Mouse (Mus musculus): ENCODE results near the gene Eif4a3.
"Not testable (repeated sequence)": the region's sequence is repeated elsewhere in the genome, so short reads cannot be mapped to it uniquely, and the experiment has no call there.

Gene Eif4a3

GRCm38 (mm10) chr11:119298917-119299316, 972 bp downstream of the Eif4a3 start:
- no peak for DNase-seq (ENCODE audit: low spot score)

GRCm38 (mm10) chr11:119297996-119298395, 1.9 kb downstream of the Eif4a3 start:
- no peak for DNase-seq (ENCODE audit: low spot score)

GRCm38 (mm10) chr11:119292861-119293260, 7.0 kb downstream of the Eif4a3 start:
- not testable (repeated sequence) for DNase-seq (ENCODE audit: low spot score)

GRCm38 (mm10) chr11:119287207-119287992, 12.5 kb downstream of the Eif4a3 start:
- DNase-seq (ENCODE audit: low spot score): no peak

- DNase-seq (ENCODE audit: low spot score): no peak
Observed at GRCm38 (mm10) chr11:119285791-119286527, 13.9 kb downstream of the Eif4a3 start.

GRCm38 (mm10) chr11:119281030-119281429, 18.9 kb downstream of the Eif4a3 start:
- DNase-seq (ENCODE audit: low spot score): no peak

GRCm38 (mm10) chr11:119273186-119273930, 26.5 kb downstream of the Eif4a3 start:
- DNase-seq (ENCODE audit: low spot score): no peak

GRCm38 (mm10) chr11:119272492-119272891, 27.4 kb downstream of the Eif4a3 start:
- not testable (repeated sequence) for DNase-seq (ENCODE audit: low spot score)

- DNase-seq (ENCODE audit: low spot score): peak; percentile 60
Observed at GRCm38 (mm10) chr11:119268557-119269195, 31.2 kb downstream of the Eif4a3 start.

- DNase-seq (ENCODE audit: low spot score): peak; percentile 97
Observed at GRCm38 (mm10) chr11:119267768-119268556, 31.9 kb downstream of the Eif4a3 start, which contains the start of gene Gaa. TSS of gene Gaa (plus strand) at chr11:119267887.

GRCm38 (mm10) chr11:119267241-119267674, 32.6 kb downstream of the Eif4a3 start:
- DNase-seq (ENCODE audit: low spot score): no peak

GRCm38 (mm10) chr11:119265811-119266210, 34.1 kb downstream of the Eif4a3 start:
- no peak for DNase-seq (ENCODE audit: low spot score)

GRCm38 (mm10) chr11:119264413-119264812, 35.5 kb downstream of the Eif4a3 start:
- DNase-seq (ENCODE audit: low spot score): no peak

GRCm38 (mm10) chr11:119259977-119260376, 39.9 kb downstream of the Eif4a3 start:
- no peak for DNase-seq (ENCODE audit: low spot score)

- peak; percentile 56 for DNase-seq (ENCODE audit: low spot score)
Observed at GRCm38 (mm10) chr11:119258572-119259322, 41.1 kb downstream of the Eif4a3 start.

- DNase-seq (ENCODE audit: low spot score): no peak
Observed at GRCm38 (mm10) chr11:119258216-119258571, 41.7 kb downstream of the Eif4a3 start.

GRCm38 (mm10) chr11:119256557-119256956, 43.3 kb downstream of the Eif4a3 start:
- not testable (repeated sequence) for DNase-seq (ENCODE audit: low spot score)

GRCm38 (mm10) chr11:119252854-119253541, 46.9 kb downstream of the Eif4a3 start:
- DNase-seq (ENCODE audit: low spot score): no peak

GRCm38 (mm10) chr11:119250998-119251397, 48.9 kb downstream of the Eif4a3 start:
- no peak for DNase-seq (ENCODE audit: low spot score)

GRCm38 (mm10) chr11:119249011-119249410, 50.9 kb downstream of the Eif4a3 start:
- DNase-seq (ENCODE audit: low spot score): no peak

Measured in left cerebral cortex, adult 11 months (tissue).